Mouse (Mus musculus): ENCODE results near the gene Hoxd9. TPM values are rescaled to one million over a fixed set of nuclear protein-coding genes. Genes with fewer than 3 reads are reported as not detected.

Hoxd9 gene
- polyA plus RNA-seq, 1 experiment, result not detected

DNA sequence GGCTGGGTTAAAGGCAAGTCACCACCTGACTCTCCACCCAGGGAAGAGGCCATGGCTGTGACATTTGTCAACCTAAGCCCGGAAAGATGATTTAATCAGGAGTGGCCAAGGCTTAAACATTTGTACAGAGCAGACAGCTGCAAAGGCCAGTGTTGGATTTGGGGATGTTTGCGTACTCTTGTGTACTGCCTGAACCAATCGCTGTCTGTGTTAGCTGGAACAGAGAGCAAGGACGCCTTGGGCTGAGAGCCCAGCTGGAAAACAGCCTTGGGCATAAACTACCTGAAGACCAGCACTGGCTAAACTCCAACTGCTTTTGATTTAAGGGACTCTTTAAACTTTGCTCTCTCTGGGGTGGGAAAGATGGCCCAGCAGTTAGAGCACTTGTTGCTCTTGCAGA, 11.1 kb downstream of the Hoxd9 start:
- TF ChIP-seq MAX (IDR thresholded peaks at IDR 0.05) (no peak), FOSL1 (IDR thresholded peaks at IDR 0.05; ENCODE audit: insufficient read depth, low read length, poor library complexity, severe bottlenecking) (no peak), CTCF (IDR thresholded peaks at IDR 0.05; ENCODE audit: control insufficient read depth, insufficient read depth, insufficient read length) (no peak), MYOG (IDR thresholded peaks at IDR 0.05; ENCODE audit: control insufficient read depth, extremely low read depth, insufficient read length) (no peak)
- Histone ChIP-seq H3ac (ENCODE audit: control insufficient read depth, insufficient read length, low read depth) (no peak overlapping the region), H3K4me3 (ENCODE audit: insufficient read depth, poor library complexity, severe bottlenecking) (no peak overlapping the region), H3K27me3 (ENCODE audit: control insufficient read depth, insufficient read depth, insufficient read length) (peaks cover 42% of the 10 kb centered on the region), H3K79me3 (ENCODE audit: low read depth) (no peaks in the 10 kb centered on the region), H3K36me3 (ENCODE audit: control insufficient read depth, insufficient read depth) (no peaks in the 10 kb centered on the region), H3K79me2 (ENCODE audit: control insufficient read depth, insufficient read depth) (no peaks in the 10 kb centered on the region)

DNA sequence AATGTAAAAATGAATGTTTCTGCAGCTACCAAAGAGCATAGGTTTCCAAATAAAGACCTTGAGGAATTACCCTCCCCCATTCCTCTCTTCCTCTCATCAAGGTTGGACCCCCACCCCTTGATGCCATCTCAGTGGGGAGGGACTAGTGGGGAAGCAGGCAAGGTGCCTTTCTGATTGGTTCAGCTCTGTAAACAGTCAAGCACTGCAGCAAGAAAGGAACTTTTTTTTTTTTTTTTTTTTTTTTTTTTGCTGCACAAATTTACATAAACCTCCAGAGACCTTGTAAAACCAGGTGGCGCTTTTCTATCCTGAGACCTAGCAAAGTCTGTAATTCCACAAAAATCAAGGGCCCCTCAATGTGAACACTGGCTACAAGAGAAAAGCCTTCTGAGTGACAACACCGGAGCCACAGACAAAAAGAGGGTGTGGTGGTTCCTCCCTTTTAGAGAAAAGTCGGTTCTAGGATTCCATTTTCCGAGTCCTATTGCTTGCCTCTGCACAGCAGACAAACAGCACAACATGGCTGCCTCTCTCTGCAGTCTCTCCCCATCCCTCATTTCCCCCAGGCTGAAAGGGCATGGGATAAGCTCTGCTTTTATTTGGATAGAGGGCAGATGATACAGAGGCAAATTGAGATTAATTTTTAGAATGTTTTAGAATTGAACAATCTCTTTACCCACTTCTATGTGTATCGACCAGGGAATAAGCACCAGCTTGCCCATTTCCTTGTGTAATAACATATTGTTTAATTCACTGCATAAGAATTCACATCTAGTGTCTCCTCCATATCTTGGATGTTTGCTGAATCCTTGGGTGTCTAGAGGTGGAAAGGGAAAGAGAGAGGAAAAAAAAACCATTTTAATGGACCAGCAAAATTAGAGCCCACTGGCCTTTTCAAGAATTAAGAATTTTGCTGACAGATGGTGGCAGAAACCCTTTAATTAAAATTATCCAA, 12.2 kb downstream of the Hoxd9 start:
- Histone ChIP-seq H3K36me3 (ENCODE audit: control insufficient read depth, insufficient read depth) (no peaks in the 10 kb centered on the region), H3K4me3 (ENCODE audit: insufficient read depth, poor library complexity, severe bottlenecking) (no peak overlapping the region), H3K79me2 (ENCODE audit: control insufficient read depth, insufficient read depth) (no peaks in the 10 kb centered on the region), H3ac (ENCODE audit: control insufficient read depth, insufficient read length, low read depth) (no peak overlapping the region), H3K79me3 (ENCODE audit: low read depth) (no peaks in the 10 kb centered on the region), H3K27me3 (ENCODE audit: control insufficient read depth, insufficient read depth, insufficient read length) (peaks cover 42% of the 10 kb centered on the region)
- TF ChIP-seq CEBPB (IDR thresholded peaks at IDR 0.05; ENCODE audit: low read depth), result no peak
- TF ChIP-seq MAX (IDR thresholded peaks at IDR 0.05), result no peak
- TF ChIP-seq MYOD1 (IDR thresholded peaks at IDR 0.05; ENCODE audit: control insufficient read depth, insufficient read length, low read depth), result no peak
- no peak for TF ChIP-seq FOSL1 (IDR thresholded peaks at IDR 0.05; ENCODE audit: insufficient read depth, low read length, poor library complexity, severe bottlenecking)
- TF ChIP-seq MYOG (IDR thresholded peaks at IDR 0.05; ENCODE audit: control insufficient read depth, extremely low read depth, insufficient read length), result no peak
- no peak for TF ChIP-seq CTCF (IDR thresholded peaks at IDR 0.05; ENCODE audit: control insufficient read depth, insufficient read depth, insufficient read length)
- no peak for TF ChIP-seq USF1 (IDR thresholded peaks at IDR 0.05; ENCODE audit: low read depth)

GRCm38 (mm10) chr2:74710929-74711543, 13.5 kb downstream of the Hoxd9 start:
- Histone ChIP-seq H3K79me3 (ENCODE audit: low read depth) (no peaks in the 10 kb centered on the region), H3K4me3 (ENCODE audit: insufficient read depth, poor library complexity, severe bottlenecking) (no peak overlapping the region), H3K79me2 (ENCODE audit: control insufficient read depth, insufficient read depth) (no peaks in the 10 kb centered on the region), H3ac (ENCODE audit: control insufficient read depth, insufficient read length, low read depth) (no peak overlapping the region), H3K36me3 (ENCODE audit: control insufficient read depth, insufficient read depth) (no peaks in the 10 kb centered on the region), H3K27me3 (ENCODE audit: control insufficient read depth, insufficient read depth, insufficient read length) (peaks cover 37% of the 10 kb centered on the region)
- TF ChIP-seq MYOD1 (IDR thresholded peaks at IDR 0.05; ENCODE audit: control insufficient read depth, insufficient read length, low read depth) (no peak), MAX (IDR thresholded peaks at IDR 0.05) (no peak), USF1 (IDR thresholded peaks at IDR 0.05; ENCODE audit: low read depth) (no peak), CEBPB (IDR thresholded peaks at IDR 0.05; ENCODE audit: low read depth) (no peak), FOSL1 (IDR thresholded peaks at IDR 0.05; ENCODE audit: insufficient read depth, low read length, poor library complexity, severe bottlenecking) (no peak), CTCF (IDR thresholded peaks at IDR 0.05; ENCODE audit: control insufficient read depth, insufficient read depth, insufficient read length) (no peak), MYOG (IDR thresholded peaks at IDR 0.05; ENCODE audit: control insufficient read depth, extremely low read depth, insufficient read length) (no peak)

DNA sequence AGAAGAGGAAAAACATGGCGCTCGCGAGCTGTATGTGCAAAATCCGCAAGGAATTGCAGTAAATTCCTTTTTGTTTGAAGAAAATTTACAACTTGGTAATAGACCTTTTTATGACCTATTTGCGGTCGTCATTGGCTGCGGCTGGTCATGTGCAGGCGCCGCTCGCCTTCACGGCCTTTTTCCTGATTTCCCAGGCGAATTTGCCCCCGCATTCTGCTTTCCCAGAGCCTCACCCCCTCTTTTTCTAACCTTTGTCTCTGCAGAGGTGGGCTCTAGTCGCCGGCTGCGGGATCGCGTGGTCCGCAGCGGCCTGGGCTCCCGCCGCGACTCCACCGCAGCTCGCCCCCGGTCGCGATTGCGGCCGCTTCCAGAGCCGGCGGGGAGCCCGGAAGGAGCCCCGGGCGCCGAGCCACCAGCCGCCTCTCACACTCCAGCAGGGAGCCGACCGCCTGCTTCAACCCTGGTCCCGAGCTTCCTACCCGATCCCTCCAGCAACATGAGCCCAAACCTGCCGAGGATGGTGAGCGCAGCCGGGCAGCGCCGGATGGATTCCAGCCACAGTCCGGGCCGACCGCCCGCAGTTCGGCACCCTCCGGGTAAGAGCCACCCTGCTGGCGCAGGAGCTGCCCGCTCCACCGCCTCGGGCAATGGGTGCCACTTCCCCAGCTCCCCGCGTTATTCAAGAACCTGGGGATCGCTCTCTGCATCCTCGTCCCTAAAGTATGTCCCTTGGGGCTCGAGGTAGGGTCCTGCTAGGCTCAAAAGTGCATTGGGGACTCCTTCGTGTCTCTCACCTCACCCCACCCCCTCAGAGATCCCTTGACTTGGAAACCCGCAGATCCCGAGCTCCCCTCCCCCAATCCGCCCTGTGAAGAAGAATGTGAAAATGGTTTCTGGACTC, 14.4 kb downstream of the Hoxd9 start, which contains the start of the genes Hoxd3 and Hoxd4:
Gene Hoxd3, plus strand, starts transcription at position 207 of the 901 bp plus-strand sequence.
Gene Hoxd4, plus strand, starts transcription at position 209 of the 901 bp plus-strand sequence.
- Histone ChIP-seq H3ac (ENCODE audit: control insufficient read depth, insufficient read length, low read depth) (no peak within 1 kb of the TSS), H3K4me3 (ENCODE audit: insufficient read depth, poor library complexity, severe bottlenecking) (no peak within 1 kb of the TSS), H3K36me3 (ENCODE audit: control insufficient read depth, insufficient read depth) (no peaks in the 10 kb centered on the region), H3K27me3 (ENCODE audit: control insufficient read depth, insufficient read depth, insufficient read length) (peaks cover 43% of the 10 kb centered on the region), H3K79me2 (ENCODE audit: control insufficient read depth, insufficient read depth) (no peaks in the 10 kb centered on the region), H3K79me3 (ENCODE audit: low read depth) (no peaks in the 10 kb centered on the region)
- TF ChIP-seq FOSL1 (IDR thresholded peaks at IDR 0.05; ENCODE audit: insufficient read depth, low read length, poor library complexity, severe bottlenecking) (no peak), MYOG (IDR thresholded peaks at IDR 0.05; ENCODE audit: control insufficient read depth, extremely low read depth, insufficient read length) (no peak), MYOD1 (IDR thresholded peaks at IDR 0.05; ENCODE audit: control insufficient read depth, insufficient read length, low read depth) (no peak), MAX (IDR thresholded peaks at IDR 0.05) (no peak), CTCF (IDR thresholded peaks at IDR 0.05; ENCODE audit: control insufficient read depth, insufficient read depth, insufficient read length) (no peak)

All from C2C12 (cell line).